Mouse (Mus musculus) cerebellum, adult 18-20 months (tissue): ENCODE measurements at regions not wholly inside any gene's neighbourhood (a gene's known extent, or its start where the extent isn't known, plus 50 kb on each side); places are given as distances from the start of the nearest gene placed in this dataset.

Experiments
- DNase-seq, 2 experiments: peaks; one replicate each; pipeline ENCODE4 v3.0.0; 2021

DNA sequence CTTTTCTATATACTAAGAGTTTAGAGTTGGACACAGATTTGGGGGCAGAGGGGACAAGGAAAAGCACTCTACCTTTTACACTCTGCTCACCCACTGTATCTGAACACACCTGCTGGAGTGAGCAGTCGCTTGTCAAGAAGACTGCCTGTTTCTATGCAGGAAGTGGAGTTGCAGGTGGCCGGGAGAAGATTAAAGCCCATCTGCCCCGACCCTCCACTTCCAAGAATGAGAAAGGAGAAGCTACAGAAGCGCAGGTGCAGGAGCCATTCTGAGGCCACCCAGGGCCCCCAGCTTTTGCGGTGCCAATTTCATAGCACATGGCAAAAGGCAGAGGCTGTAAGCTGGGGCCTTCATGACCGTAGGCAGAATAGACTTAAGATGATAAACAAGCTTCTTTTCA lies 108.4 kb upstream of the Atp6ap2 start:
- DNase-seq, result no peak

DNA sequence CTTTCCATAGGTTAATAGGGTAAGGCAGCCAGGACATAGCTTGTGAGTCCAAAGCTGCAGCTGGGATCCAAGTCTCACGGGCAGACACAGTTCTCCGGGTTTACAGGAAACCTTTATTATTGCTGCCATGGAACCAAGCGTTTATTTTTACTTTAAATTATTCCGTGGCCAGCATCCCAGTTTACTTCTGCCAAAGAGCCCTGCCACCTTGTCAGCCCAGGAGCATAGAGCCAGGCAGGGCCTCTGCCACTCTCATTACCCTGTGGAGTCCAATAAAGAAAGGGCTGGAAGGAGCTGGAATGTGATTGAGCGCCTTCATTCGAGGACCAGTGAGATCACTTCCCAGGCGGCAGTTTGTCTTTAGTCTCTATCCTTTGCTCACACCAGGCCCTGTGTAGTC lies 96.6 kb upstream of the Atp6ap2 start:
- no peak for DNase-seq

DNA sequence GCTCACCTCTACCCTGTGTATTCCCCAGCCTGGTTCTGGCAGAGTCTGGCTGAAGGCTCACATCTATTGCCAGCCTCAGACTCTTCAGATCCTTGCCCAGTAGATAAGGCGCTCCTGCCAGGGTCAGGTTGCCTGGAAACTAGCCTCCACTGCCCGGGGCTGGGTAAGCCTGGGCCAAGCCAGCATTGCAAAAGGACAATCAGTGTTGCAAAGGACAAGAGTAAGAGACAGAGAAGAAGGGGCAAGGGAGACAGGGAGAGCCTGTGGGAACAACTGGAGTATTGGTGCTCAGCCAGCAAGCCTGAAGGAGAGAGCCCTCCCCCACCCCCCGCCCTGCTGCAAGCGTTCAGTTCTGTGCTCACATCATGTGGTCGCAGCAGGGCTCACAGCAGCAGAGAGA lies 94.4 kb upstream of the Atp6ap2 start:
- DNase-seq, result no peak

DNA sequence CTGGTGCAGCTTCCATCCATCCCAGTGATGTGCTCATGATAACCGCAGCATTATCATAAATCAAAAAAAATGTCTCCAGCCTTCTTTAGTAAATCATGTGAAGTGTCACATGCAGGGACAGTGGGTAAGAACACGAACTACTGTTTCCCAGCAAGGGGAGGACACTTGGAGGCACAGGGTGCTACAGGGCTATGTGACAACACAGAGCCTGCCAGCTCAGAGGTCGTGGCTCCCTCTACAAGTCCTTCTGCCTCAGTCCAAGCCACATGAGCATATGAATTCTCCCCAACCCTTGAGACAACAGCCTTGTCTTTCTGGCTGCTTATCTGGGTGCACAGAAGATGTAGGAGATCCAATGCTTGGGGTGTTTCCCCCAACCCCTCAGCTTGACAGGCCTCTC lies 93.7 kb upstream of the Atp6ap2 start:
- no peak for DNase-seq

DNA sequence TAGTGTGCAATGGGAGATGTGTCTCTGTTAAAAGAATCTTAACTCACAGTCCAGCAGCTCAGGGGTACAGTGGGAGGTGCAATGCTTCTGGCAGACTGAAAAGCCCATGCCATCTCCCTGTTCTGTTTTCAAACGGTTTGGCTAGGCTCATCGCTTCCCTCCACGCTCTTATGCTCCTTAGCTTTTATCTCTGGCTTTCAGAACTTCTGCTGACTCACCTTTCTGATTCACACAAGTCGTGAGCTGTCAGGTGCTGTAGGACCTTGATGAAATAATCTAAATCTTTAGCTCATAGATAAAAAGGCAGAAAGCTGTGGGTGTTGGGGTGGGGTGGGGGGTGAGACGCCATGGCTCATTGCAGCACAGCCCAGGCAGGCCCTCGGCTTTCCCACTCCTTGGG lies 93.1 kb upstream of the Atp6ap2 start:
- DNase-seq, result no peak

DNA sequence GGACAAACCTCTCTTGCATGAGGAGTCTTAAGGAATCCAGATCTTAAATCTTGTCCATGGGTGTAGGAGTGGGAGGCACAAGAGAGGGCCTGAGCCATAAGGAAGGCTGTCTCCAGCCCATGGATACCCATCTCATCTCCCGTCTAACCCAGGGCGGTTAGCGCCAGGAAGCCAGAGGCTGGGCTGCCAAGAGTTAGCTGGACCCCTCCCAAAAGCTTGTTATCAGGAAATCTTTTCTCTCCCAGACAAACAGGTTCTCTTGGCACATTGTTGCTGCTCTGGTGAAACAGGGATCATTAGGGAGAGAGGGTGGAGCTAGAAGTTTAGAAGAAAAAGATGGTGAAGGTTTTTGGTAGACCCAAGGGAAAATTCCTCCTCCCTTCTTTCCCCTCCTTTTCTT lies 87.0 kb upstream of the Atp6ap2 start:
- no peak for DNase-seq

DNA sequence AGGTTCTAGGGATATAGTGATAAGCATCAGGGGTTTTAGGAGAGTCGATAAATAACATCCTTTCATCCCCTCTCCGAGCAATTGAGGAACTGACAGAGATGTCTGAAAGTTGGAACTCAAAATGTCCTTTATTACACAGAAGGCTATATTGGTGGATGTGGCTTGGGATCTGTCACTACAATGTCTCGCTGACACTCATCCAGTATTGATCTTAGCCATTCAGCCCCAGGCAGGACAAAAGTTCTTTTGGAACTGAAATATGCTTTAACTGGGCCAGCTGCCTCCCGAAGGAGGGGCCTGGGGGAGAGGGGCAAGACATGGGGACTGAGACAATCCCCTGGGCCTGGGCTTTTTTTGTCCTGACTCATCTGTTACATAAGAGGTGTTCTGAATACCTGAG lies 85.2 kb upstream of the Atp6ap2 start:
- no peak for DNase-seq

DNA sequence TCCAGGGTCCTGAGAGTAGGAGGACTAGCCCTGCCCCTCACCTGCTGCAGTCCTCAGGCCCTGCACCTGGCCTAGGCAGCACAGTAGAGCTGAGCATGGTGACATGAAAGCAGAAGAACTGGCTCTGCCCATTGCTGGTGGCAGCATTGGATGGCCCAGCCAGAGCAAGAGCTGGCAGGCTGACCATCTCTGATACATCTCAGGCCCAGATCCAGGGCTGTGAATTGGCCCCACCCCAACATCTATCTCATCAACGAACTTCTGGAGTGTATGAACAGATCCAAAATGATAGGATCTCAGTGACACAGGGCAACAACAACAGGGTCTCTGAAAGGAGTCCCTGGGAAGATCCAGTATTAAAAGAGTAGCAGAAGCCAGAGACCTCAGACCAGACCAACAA lies 84.0 kb upstream of the Atp6ap2 start:
- no peak for DNase-seq

DNA sequence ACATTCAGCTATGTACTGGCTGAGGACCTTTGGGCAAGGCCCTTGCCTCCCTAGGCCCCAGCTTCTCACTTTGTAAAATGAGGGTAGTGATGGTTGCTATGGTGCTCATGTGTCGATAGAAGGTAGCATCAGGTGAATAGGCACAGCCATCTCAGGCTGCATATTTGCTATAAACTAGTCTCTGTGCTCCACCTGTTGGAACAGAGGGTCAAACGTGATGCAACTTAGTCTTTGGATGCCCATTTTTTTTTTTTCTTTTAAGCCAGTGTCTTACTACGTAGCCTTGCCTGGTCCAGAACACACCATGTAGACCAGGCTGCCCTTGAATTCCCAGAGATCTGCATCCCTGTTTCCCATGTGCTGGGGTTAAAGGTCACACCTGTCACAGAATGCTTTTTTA lies 76.5 kb upstream of the Atp6ap2 start:
- no peak for DNase-seq

DNA sequence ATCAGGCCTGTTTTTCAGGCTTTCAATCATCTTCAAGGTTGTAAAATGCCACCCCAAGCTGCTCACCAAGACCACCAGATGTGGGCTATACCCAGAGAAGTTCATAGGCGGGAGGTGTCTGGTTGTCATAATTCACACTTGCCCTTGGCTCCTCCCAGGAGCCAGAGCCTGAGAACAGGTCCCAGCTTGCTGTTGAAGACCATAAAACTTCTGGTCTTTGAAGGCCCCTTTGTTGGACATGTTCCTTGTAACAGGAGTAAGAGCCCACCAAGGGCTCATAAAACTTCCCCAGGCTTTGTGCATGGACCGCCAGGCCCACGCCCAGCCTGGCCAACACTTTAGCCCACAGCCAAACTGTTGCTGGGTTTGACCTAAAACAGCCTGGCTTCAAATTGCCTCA lies 62.6 kb upstream of the Atp6ap2 start:
- DNase-seq, result no peak

DNA sequence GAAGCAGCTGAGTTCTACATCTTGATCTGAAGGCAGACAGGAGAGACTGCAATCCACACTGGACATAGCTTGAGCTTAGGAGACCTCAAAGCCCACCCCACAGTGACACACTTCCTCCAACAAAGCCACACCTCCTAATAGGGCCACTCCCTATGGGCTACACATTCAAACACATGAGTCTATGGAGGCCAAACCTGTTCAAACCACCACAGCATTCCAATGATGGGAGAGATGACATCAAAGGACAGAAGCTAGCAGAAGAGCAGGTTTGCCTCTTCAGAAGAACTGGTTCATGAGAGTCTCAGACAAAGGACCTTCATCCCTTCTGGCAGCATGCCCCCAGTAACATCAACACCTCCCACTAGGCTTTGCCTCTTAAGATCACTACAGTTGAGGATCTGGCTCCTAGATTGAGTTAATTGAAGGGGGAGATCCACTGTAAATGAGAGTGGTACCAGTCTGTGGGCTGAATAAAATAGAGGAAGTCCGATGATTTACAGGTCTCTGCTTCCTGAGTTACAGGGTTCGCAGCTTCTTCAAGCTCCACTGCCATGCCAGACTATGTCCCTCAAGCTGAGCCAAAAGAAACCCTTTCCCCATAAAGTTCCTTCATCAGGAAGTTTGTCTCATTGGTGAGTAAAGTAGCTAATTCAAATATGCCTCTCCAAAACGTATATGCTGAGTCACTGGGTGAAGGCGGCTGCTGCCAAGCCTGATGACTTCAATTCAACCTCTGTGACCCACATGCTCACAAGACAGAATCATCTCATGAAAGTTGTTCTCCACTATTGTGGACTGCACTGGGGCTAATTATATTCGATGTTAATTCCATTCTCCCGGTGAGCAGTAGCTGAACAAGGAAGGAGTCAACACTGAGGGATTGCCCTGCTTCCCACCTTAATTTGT lies 56.9 kb upstream of the Atp6ap2 start:
- DNase-seq, result no peak
